ENCODE assay signal across 25 mouse cellular contexts in genomic region chr3:11029991-11030390, GRCm38 (mm10).
DNase-seq lines count a peak whose midpoint lies in the region; ATAC-seq and TF ChIP-seq lines count a peak whose summit lies in the region.
"Had no signal": no experiment of that assay in that cellular context is flagged by ENCODE, and none has a peak within 500 bp of the region (broad histone marks: within the 10 kb centered on the region; RNA-seq: fewer than 3 reads in every experiment).

No protein-coding gene starts in this region.

- H3K27me3 ChIP-seq in forebrain, embryonic 13.5 days: no peaks in the 10 kb centered on the region
- H3K27me3 ChIP-seq in forebrain, embryonic 10.5 days (ENCODE audit: poor library complexity, severe bottlenecking): no peaks in the 10 kb centered on the region
- H3K27me3 ChIP-seq: CH12.LX; embryonic facial prominence, embryonic 12.5 days; hindbrain, embryonic 12.5 days; limb, embryonic 12.5 days; liver, embryonic 12.5 days; neural tube, embryonic 15.5 days had no signal

- H3K4me1 ChIP-seq in forebrain, embryonic 13.5 days: no peaks in the 10 kb centered on the region
- H3K4me1 ChIP-seq in forebrain, embryonic 10.5 days: no peaks in the 10 kb centered on the region
- H3K4me1 ChIP-seq: embryonic facial prominence, embryonic 12.5 days; hindbrain, embryonic 12.5 days; limb, embryonic 12.5 days; liver, embryonic 12.5 days; neural tube, embryonic 15.5 days had no signal

- no peak overlapping the region for H3K27ac ChIP-seq in forebrain, embryonic 13.5 days
- no peak overlapping the region for H3K27ac ChIP-seq in forebrain, embryonic 10.5 days
- H3K27ac ChIP-seq: embryonic facial prominence, embryonic 12.5 days; gastrocnemius, adult 2 months; hindbrain, embryonic 12.5 days; limb, embryonic 12.5 days; liver, embryonic 12.5 days; neural tube, embryonic 15.5 days had no signal

- no peak overlapping the region for H3K4me2 ChIP-seq in forebrain, embryonic 13.5 days
- H3K4me2 ChIP-seq: embryonic facial prominence, embryonic 12.5 days; heart, embryonic 11.5 days; hindbrain, embryonic 12.5 days; limb, embryonic 12.5 days; liver, embryonic 12.5 days; lung, embryonic 14.5 days; neural tube, embryonic 15.5 days had no signal

- no peak for TF ChIP-seq CTCF in brain, embryonic 14.5 days (IDR thresholded peaks at IDR 0.05; ENCODE audit: borderline replicate concordance, extremely low read depth, insufficient read depth, insufficient read length)

- no peaks in the 10 kb centered on the region for H3K36me3 ChIP-seq in forebrain, embryonic 13.5 days (ENCODE audit: poor library complexity, severe bottlenecking)
- H3K36me3 ChIP-seq in forebrain, embryonic 10.5 days (replicated peaks): no peaks in the 10 kb centered on the region
- H3K36me3 ChIP-seq: embryonic facial prominence, embryonic 12.5 days; hindbrain, embryonic 12.5 days; limb, embryonic 12.5 days; liver, embryonic 12.5 days; neural tube, embryonic 15.5 days had no signal

- no peaks in the 10 kb centered on the region for H3K9me3 ChIP-seq in forebrain, embryonic 13.5 days (replicated peaks)
- no peaks in the 10 kb centered on the region for H3K9me3 ChIP-seq in forebrain, embryonic 10.5 days
- H3K9me3 ChIP-seq: embryonic facial prominence, embryonic 12.5 days; hindbrain, embryonic 12.5 days; limb, embryonic 12.5 days; liver, embryonic 12.5 days; neural tube, embryonic 15.5 days had no signal

- H3K9ac ChIP-seq in forebrain, embryonic 13.5 days: no peak overlapping the region
- H3K9ac ChIP-seq: embryonic facial prominence, embryonic 12.5 days; hindbrain, embryonic 12.5 days; limb, embryonic 12.5 days; liver, embryonic 12.5 days; lung, embryonic 14.5 days; neural tube, embryonic 15.5 days had no signal

- ATAC-seq in forebrain, embryonic 13.5 days: 0 out of 2 replicates have a peak, but pooled peaks have one; percentile 53
- ATAC-seq: liver, embryonic 12.5 days; midbrain, embryonic 16.5 days had no signal

- no peak overlapping the region for H3K4me3 ChIP-seq in forebrain, embryonic 13.5 days
- H3K4me3 ChIP-seq in forebrain, embryonic 10.5 days: no peak overlapping the region
- H3K4me3 ChIP-seq: embryonic facial prominence, embryonic 12.5 days; gastrocnemius, adult 2 months; hindbrain, embryonic 12.5 days; limb, embryonic 12.5 days; liver, embryonic 12.5 days; neural tube, embryonic 15.5 days had no signal

- 67% methylated on average over 4 of the region's 4 CpGs for WGBS in forebrain, embryonic 13.5 days
- WGBS in forebrain, embryonic 10.5 days: 97% methylated on average over 4 of the region's 4 CpGs

- no peak for TF ChIP-seq POLR2A in brain, embryonic 14.5 days (IDR thresholded peaks at IDR 0.05; ENCODE audit: borderline replicate concordance, extremely low read depth, insufficient read depth, insufficient read length, poor library complexity, severe bottlenecking)

- intact Hi-C loops in left cerebral cortex, postnatal 10 days (cut with DNase I): no loop called here
- intact Hi-C loops in left cerebral cortex, postnatal 36 days (cut with DNase I): no loop called here

- DNase-seq in forebrain, embryonic 10.5 days (ENCODE audit: extremely low spot score, low spot score): no peak
- DNase-seq in left cerebral cortex, adult 18-20 months (ENCODE audit: low spot score in 2 of 2): peak; percentile 9 to 12
- no peak for DNase-seq in left cerebral cortex, postnatal 10 days (ENCODE audit: extremely low spot score in 1 of 2, low spot score in 2 of 2)
- peak; percentile 58 for DNase-seq in brain, embryonic 14.5 days (ENCODE audit: low read depth)
- peak; percentile 14 for DNase-seq in left cerebral cortex, postnatal 36 days (ENCODE audit: low spot score in 2 of 2)
- no peak for DNase-seq in cerebellum, adult 8-10 months
- DNase-seq in heart, postnatal 4 days: no peak
- DNase-seq: cerebellum, adult 9-11 months; gastrocnemius, adult 2 months; heart, postnatal 10 days; kidney, postnatal 36 days; layer of hippocampus, adult 9-11 months; lung, embryonic 14.5 days; lung, postnatal 36 days; spleen, adult 18-20 months; thymus, postnatal 4 days had no signal

Comparison
In these comparisons a context has a peak if more than half of its experiments do, and no peak if none do; other contexts are left out.
1. DNase-seq: peak in left cerebral cortex, adult 18-20 months (2 of 2), brain, embryonic 14.5 days (single experiment) and left cerebral cortex, postnatal 36 days (2 of 2); none in forebrain, embryonic 10.5 days (single experiment), left cerebral cortex, postnatal 10 days (0 of 2), cerebellum, adult 8-10 months (single experiment) and heart, postnatal 4 days (single experiment).